Comparison of ENCODE assay signal across 8 mouse cellular contexts in genomic region chr4:45097198-45097872, GRCm38 (mm10). TPM values are rescaled to one million over a fixed set of nuclear protein-coding genes. Genes with fewer than 3 reads are reported as not detected.
A peak's percentile ranks its signal among the peaks of the same experiment; 100 is the strongest.
DNase-seq lines count a peak whose midpoint lies in the region; ATAC-seq and TF ChIP-seq lines count a peak whose summit lies in the region.
"Had no signal": no experiment of that assay in that cellular context is flagged by ENCODE, and none has a peak within 500 bp of the region (broad histone marks: within the 10 kb centered on the region; RNA-seq: fewer than 3 reads in every experiment).

No protein-coding gene starts in this region.

- peak; percentile 94 for TF ChIP-seq CTCF in gastrocnemius, adult 2 months (IDR thresholded peaks at IDR 0.05)

- no peaks in the 10 kb centered on the region for H3K27me3 ChIP-seq in lung, embryonic 16.5 days (ENCODE audit: control insufficient read depth, insufficient read depth, low read depth, low read length)
- H3K27me3 ChIP-seq: limb, embryonic 15.5 days had no signal

- peak; percentile 34 for DNase-seq in Muller cell, postnatal 12 days (ENCODE audit: inconsistent ontology term)
- DNase-seq in cerebellum, postnatal 10 days: peak; percentile 84 to 86
- DNase-seq in gastrocnemius, adult 2 months: peak; percentile 64
- peak; percentile 59 to 87 for DNase-seq in kidney, postnatal 36 days
- peak; percentile 64 to 82 for DNase-seq in right cerebral cortex, postnatal 10 days (ENCODE audit: low spot score in 2 of 2)

- no peak overlapping the region for H3K9ac ChIP-seq in lung, embryonic 16.5 days (ENCODE audit: low read length)
- H3K9ac ChIP-seq: limb, embryonic 15.5 days had no signal

- H3K9me3 ChIP-seq in lung, embryonic 16.5 days (ENCODE audit: control insufficient read depth, low read length): no peaks in the 10 kb centered on the region
- H3K9me3 ChIP-seq: limb, embryonic 15.5 days had no signal

- intact Hi-C loops in gastrocnemius, adult 2 months (cut with DNase I): loop anchor here (1.0 kb wide), 1 partner anchor 182 kb away; no protein-coding TSS in a partner anchor

- H3K4me2 ChIP-seq in lung, embryonic 16.5 days (ENCODE audit: low read depth, low read length): no peak overlapping the region
- H3K4me2 ChIP-seq: limb, embryonic 15.5 days had no signal

- WGBS in lung, embryonic 16.5 days: 21% methylated on average over 7 of the region's 7 CpGs

- H3K36me3 ChIP-seq in lung, embryonic 16.5 days (ENCODE audit: control insufficient read depth, insufficient read depth, low read length): no peaks in the 10 kb centered on the region

- H3K4me3 ChIP-seq in gastrocnemius, adult 2 months: no peak overlapping the region
- no peak overlapping the region for H3K4me3 ChIP-seq in lung, embryonic 16.5 days (ENCODE audit: low read length)
- H3K4me3 ChIP-seq: limb, embryonic 15.5 days had no signal

- no peak overlapping the region for H3K27ac ChIP-seq in gastrocnemius, adult 2 months
- H3K27ac ChIP-seq in lung, embryonic 16.5 days (ENCODE audit: low read length): no peak overlapping the region
- H3K27ac ChIP-seq: limb, embryonic 15.5 days had no signal

- ATAC-seq in CD4-positive, CD25-positive, alpha-beta regulatory T cell, adult 4 months: peak; percentile 93
- peak; percentile 41; the same call in 1 of the 2 replicates for ATAC-seq in lung, embryonic 16.5 days (ENCODE audit: low read depth)

- no peaks in the 10 kb centered on the region for H3K4me1 ChIP-seq in lung, embryonic 16.5 days (replicated peaks; ENCODE audit: control insufficient read depth, insufficient read depth, low read length)
- H3K4me1 ChIP-seq: limb, embryonic 15.5 days had no signal

RNA-seq across cellular contexts. Expression of gene Tomm5, which starts 10.6 kb away (rescaled TPM):
- polyA plus RNA-seq in CD4-positive, CD25-positive, alpha-beta regulatory T cell, adult 4 months (2017; shearing (Covaris generic)): 100 to 1,000 TPM; 125 to 132 TPM
- 10 to 100 TPM; 70.2 to 99.3 TPM for total RNA-seq in gastrocnemius, adult 2 months (2021)
- 172 and 181 TPM in 2 replicates for polyA plus RNA-seq in lung, embryonic 16.5 days (2015; fragmentation: Nextera tagmentation; extraction: Ambion mirVana)

RNA-seq across cellular contexts. Expression of gene Fbxo10, which starts 12.9 kb away (rescaled TPM):
- polyA plus RNA-seq in CD4-positive, CD25-positive, alpha-beta regulatory T cell, adult 4 months (2017; shearing (Covaris generic)): 1 to 10 TPM in 1 of 2 experiments, under 1 TPM in 1; 0.43 to 1.3 TPM
- total RNA-seq in gastrocnemius, adult 2 months (2021): 1 to 10 TPM; 2.2 to 2.3 TPM
- polyA plus RNA-seq in lung, embryonic 16.5 days (2015; fragmentation: Nextera tagmentation; extraction: Ambion mirVana): 13.8 and 13.9 TPM in 2 replicates

Comparison
In these comparisons a context has a peak if more than half of its experiments do, and no peak if none do; other contexts are left out.
1. DNase-seq: peak in every context shown above with its lines; median percentile 85 in cerebellum, postnatal 10 days; 73 in kidney, postnatal 36 days; 73 in right cerebral cortex, postnatal 10 days; 64 in gastrocnemius, adult 2 months; 34 in Muller cell, postnatal 12 days.